Mouse (Mus musculus) midbrain, postnatal 0 days (tissue): ENCODE measurements around the gene Rac2. TPM values are rescaled to one million over a fixed set of nuclear protein-coding genes. Genes with fewer than 3 reads are reported as not detected.

Source experiments
- ATAC-seq: fragments of 200-750 bp; cut with Nextera tagmentation; 2 replicates; pipeline ENCODE4 v1.8.0; 2017; ENCODE audit warnings: moderate number of reproducible peaks, mild to moderate bottlenecking, moderate TSS enrichment, moderate library complexity; ENCODE audit not compliant: low FRiP score
- DNase-seq: peaks from one replicate; pipeline ENCODE4 v3.0.0-alpha.2; 2015; ENCODE audit warnings: low spot score
- H3K27ac ChIP-seq: fragments of 300-500 bp; sonication (generic); 2 replicates; pipeline ENCODE4 v1.5.1; 2014; ENCODE audit warnings: low read depth, mild to moderate bottlenecking, low read length, mixed read lengths
- H3K27me3 ChIP-seq: fragments of 300-500 bp; sonication (generic); 2 replicates; pipeline ENCODE4 v1.6.1; 2014; ENCODE audit warnings: low read length, control low read depth, mixed read lengths; ENCODE audit not compliant: insufficient read depth
- H3K36me3 ChIP-seq: fragments of 300-500 bp; sonication (generic); 2 replicates; pipeline ENCODE4 v1.6.1; 2014; ENCODE audit warnings: low read length, control low read depth, mixed read lengths; ENCODE audit not compliant: insufficient read depth
- H3K4me1 ChIP-seq: fragments of 300-500 bp; sonication (generic); 2 replicates; pipeline ENCODE4 v1.6.1; 2014; ENCODE audit warnings: mild to moderate bottlenecking, control low read depth, antibody characterized with exemption, low read length, mixed read lengths; ENCODE audit not compliant: insufficient read depth
- H3K4me2 ChIP-seq: fragments of 300-500 bp; sonication (generic); 2 replicates; pipeline ENCODE4 v1.6.1; 2014; ENCODE audit warnings: low read depth, mild to moderate bottlenecking, low read length, mixed read lengths; ENCODE audit not compliant: poor library complexity, severe bottlenecking
- H3K4me3 ChIP-seq: fragments of 300-500 bp; sonication (generic); 2 replicates; pipeline ENCODE4 v1.5.1; 2014; ENCODE audit warnings: low read depth, mild to moderate bottlenecking, low read length, moderate library complexity
- H3K9ac ChIP-seq: fragments of 300-500 bp; sonication (generic); replicated peaks from 2 replicates; pipeline ENCODE4 v1.6.1; 2014; ENCODE audit warnings: mild to moderate bottlenecking, low read length, moderate library complexity, mixed read lengths; ENCODE audit not compliant: poor library complexity, severe bottlenecking
- H3K9me3 ChIP-seq: fragments of 300-500 bp; sonication (generic); 2 replicates; pipeline ENCODE4 v1.6.1; 2016; ENCODE audit warnings: low read length, control low read depth
- CTCF ChIP-seq: IDR thresholded peaks from 2 replicates; pipeline ENCODE4 v1.5.1; 2016; ENCODE audit warnings: antibody characterized with exemption, mild to moderate bottlenecking
- WGBS: fragments of 180-500 bp; shearing (Covaris S2); extraction: QIAGEN DNeasy Blood & Tissue Kit; methylation state at CpG from one replicate; pipeline ENCODE4 v1.1.7; 2014; 5-methylcytosine and 5-hydroxymethylcytosine counted together
- polyA plus RNA-seq: library from polyadenylated mRNA; unstranded; fragments of >200 nt; fragmentation: Nextera tagmentation; extraction: Ambion mirVana; gene quantifications from 2 replicates; pipeline ENCODE4 v1.2.1, GENCODE M21; 2015
- total RNA-seq: library from RNA; depleted of rRNA; stranded (reverse); fragments of >200 nt; gene quantifications from 2 replicates; pipeline ENCODE4 v1.2.3, GENCODE M21; 2014

Gene Rac2
- total and polyA plus RNA-seq, 2 experiments from 2014 or later: 1.7 to 4.9 TPM

DNA sequence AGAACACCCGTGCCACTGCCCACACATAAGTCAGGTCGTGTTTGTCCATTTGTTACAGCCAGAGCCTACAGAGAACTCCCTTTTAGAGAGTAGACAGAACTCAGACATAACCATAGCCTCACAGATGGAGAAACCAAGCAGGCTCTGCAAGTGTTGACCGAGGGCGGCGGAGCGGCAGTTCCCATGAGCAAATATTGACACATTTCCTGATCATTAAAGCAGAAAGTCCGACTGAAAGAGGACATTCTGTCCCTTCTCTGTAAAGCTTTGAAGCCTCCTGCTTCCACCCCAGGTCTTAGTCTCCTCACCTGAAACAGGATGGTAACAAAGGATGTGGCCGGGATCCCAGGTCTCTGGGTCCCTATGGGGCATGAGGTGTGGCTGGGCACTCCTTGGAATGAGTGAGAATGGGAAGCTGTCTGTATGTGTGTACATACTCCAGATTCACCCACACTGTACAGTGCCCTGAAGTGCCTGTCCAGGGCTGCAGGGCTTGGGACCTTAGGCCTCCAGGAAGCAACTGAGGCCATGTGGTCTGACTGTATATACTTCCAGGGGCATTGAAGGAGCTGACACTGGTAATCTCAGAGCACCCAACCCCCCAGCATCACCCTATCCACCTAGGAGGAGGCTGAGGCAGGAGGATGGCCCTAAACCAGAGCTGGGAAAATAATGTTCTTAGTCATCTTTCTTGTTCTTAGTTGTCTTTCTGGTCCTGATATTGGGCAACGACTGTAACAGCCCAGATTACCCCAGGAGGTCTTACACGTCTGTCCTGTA, 39.8 kb downstream of the Rac2 start:
- no peak overlapping the region for H3K4me2 ChIP-seq
- DNase-seq (no peak), ATAC-seq (no peak)
- H3K27me3 ChIP-seq: no peaks in the 10 kb centered on the region
- H3K36me3 ChIP-seq: no peaks in the 10 kb centered on the region
- H3K4me3 ChIP-seq: no peak overlapping the region
- H3K9ac ChIP-seq: no peak overlapping the region
- H3K9me3 ChIP-seq: no peaks in the 10 kb centered on the region
- 79% methylated on average over 10 of the region's 10 CpGs for WGBS
- peaks cover 15% of the 10 kb centered on the region; the same call in 1 of the 2 replicates for H3K4me1 ChIP-seq
- no peak for TF ChIP-seq CTCF
- no peak overlapping the region for H3K27ac ChIP-seq

DNA sequence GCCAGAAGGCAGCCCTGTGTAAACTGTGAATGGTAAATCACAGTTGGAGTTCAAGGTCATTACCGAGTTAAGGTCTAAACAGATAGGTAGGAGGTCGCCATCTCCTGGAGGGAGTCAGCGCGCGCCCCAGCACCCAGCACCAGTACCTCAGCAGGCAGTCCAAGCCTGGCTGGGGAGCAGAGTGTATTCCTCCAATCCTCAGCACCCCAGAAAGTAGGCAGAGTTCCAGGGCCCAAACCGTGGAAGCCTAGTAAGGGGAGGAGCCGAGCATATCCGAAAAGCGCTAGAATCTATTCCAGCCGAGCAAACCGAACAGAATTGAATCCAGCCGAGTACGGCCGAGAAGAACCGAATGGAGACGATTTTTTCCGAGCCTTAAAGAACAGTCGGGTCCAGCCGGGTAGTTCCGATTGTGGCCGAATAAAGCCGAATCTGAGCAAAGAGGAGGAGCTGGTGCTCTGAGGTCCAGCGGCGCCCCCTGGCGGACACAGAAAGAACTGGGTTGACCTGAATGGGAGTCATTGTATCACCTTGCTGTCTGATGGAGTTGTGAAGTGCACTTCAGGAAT, 40.6 kb downstream of the Rac2 start:
- under 1% methylated on average over 25 of the region's 25 CpGs for WGBS
- ATAC-seq: peak; percentile 88
- H3K9ac ChIP-seq: peak overlapping the region; percentile 48
- peak overlapping the region; percentile 52 for H3K4me2 ChIP-seq
- no peak overlapping the region for H3K4me3 ChIP-seq
- no peaks in the 10 kb centered on the region for H3K9me3 ChIP-seq
- peak; percentile 94 for TF ChIP-seq CTCF
- peaks cover 15% of the 10 kb centered on the region; the same call in 1 of the 2 replicates for H3K4me1 ChIP-seq
- no peaks in the 10 kb centered on the region for H3K36me3 ChIP-seq
- H3K27me3 ChIP-seq: no peaks in the 10 kb centered on the region
- peak; percentile 99 for DNase-seq
- peak overlapping the region; percentile 70 for H3K27ac ChIP-seq

DNA sequence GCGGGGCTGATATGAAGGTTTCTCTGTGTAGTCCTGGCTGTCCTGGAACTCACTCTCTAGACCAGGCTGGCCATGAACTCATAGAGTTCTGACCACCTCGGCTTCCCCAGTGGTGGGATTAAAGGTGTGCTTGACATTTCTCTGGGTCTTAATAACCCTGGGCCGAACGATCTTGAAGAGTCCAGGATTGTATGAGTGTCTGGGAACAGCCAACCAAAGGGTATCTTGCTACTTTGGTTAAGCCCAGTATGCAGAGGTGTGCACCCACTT, 41.2 kb downstream of the Rac2 start:
- Histone ChIP-seq H3K4me1 (peaks cover 15% of the 10 kb centered on the region; the same call in 1 of the 2 replicates), H3K9ac (peak overlapping the region; percentile 48; the same call in 1 of the 2 replicates), H3K36me3 (no peaks in the 10 kb centered on the region), H3K27ac (peak overlapping the region; percentile 70), H3K27me3 (no peaks in the 10 kb centered on the region), H3K4me2 (peak overlapping the region; percentile 52; the same call in 1 of the 2 replicates), H3K4me3 (no peak overlapping the region), H3K9me3 (no peaks in the 10 kb centered on the region)
- no peak for DNase-seq
- ATAC-seq: no peak
- 73% methylated on average over 4 of the region's 4 CpGs for WGBS
- no peak for TF ChIP-seq CTCF

DNA sequence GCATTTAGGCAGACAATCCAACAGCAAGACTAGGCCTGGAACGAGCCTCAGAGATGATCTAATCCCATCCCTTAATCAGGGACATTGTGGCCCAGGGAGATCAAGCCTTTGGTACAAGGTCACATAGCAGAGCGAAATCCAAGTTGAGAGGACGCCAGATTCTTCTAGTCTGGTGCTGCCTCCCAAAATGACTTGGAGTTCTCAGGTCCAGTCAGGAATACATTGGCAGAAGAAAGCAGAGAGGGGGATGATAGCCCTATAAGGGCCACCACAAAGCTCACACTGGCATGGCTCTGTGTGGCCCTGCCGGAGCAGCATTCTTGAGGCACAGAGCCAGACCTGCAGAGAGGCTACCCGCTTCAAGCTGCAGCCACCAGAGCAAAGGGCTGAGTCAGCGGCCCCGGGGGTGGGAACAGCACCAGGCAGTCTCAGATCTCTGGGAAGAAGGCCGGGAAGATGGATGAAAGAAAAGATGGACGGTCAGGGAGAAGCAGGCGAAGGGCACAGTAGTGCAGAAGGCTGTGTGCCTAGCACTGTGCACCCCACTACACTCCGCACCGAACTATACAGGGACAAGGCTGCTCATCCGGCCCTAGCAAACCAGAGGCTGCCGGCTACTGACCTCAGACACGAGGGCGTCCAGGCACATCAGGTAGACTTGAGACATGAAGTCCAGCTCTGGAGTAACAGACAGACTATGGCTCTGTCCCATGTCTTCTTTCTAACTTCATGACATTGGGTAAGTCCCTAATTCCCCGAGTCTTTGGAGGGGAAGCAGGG, 41.7 kb downstream of the Rac2 start, which contains the start of gene C1qtnf6:
Gene C1qtnf6, minus strand, starts transcription at position 746 of the 780 bp plus-strand sequence.
- Histone ChIP-seq H3K36me3 (no peaks in the 10 kb centered on the region), H3K4me2 (peak within 1 kb of the TSS; percentile 52), H3K27ac (peak within 1 kb of the TSS; percentile 70), H3K4me1 (peaks cover 12% of the 10 kb centered on the region; the same call in 1 of the 2 replicates), H3K9ac (peak within 1 kb of the TSS; percentile 48), H3K4me3 (no peak within 1 kb of the TSS), H3K9me3 (no peaks in the 10 kb centered on the region), H3K27me3 (no peaks in the 10 kb centered on the region)
- no peak for ATAC-seq
- TF ChIP-seq CTCF: no peak
- no peak for DNase-seq
- 75% methylated on average over 17 of the region's 17 CpGs for WGBS

DNA sequence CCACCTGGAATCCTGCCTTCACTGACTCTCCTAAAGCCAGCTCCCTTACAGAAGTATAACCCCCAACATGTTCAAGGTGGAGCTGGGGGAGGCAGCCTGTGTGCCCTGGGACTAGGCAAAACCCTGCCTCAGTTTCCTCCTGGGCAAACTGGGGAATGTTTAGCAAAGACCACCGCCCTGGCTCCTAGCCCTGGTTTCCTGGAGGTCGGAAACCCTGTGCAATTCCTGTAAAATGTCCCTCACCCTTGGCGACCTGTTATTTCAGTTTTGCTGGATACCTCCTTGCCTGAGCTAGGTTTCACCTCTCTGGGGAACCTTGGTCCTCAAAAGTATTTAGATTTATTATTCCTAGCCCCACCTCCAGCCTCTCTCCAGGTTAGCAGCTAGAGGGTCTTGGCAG, 42.4 kb downstream of the Rac2 start:
- Histone ChIP-seq H3K9ac (peak overlapping the region; percentile 55; the same call in 1 of the 2 replicates), H3K36me3 (no peaks in the 10 kb centered on the region), H3K4me1 (peaks cover 6% of the 10 kb centered on the region; the same call in 1 of the 2 replicates), H3K27me3 (no peaks in the 10 kb centered on the region), H3K4me2 (no peak overlapping the region), H3K4me3 (no peak overlapping the region), H3K27ac (no peak overlapping the region), H3K9me3 (no peaks in the 10 kb centered on the region)
- ATAC-seq: no peak
- no peak for DNase-seq
- WGBS: 82% methylated on average over 3 of the region's 3 CpGs
- no peak for TF ChIP-seq CTCF
